Mouse (Mus musculus) heart, postnatal 36 days (tissue): Measurements from ENCODE around the gene Cnot2. TPM values are rescaled to one million over a fixed set of nuclear protein-coding genes. Genes with fewer than 3 reads are reported as not detected.

ENCODE experiments used
- DNase-seq, 2 experiments: peaks; one replicate each; pipeline ENCODE4 v3.0.0; 2021 to 2022
- intact Hi-C: fragments of 180-260 bp; cut with DNase I; formaldehyde crosslinking; loops from one replicate; pipeline ENCODE4 v1.15.1; 2025
- total RNA-seq, 2 experiments: library from RNA; stranded (reverse); gene quantifications; 2 replicates each; pipeline ENCODE4 v1.2.3; 2021

Gene Cnot2
- total RNA-seq, 2 experiments from 2014 or later = 37.3 to 41.9 TPM

- intact Hi-C loops = no loop called here
- DNase-seq = no peak
Measured at GRCm38 (mm10) chr10:116564828-116565602, 16.3 kb downstream of the Cnot2 start.

- DNase-seq = no peak
- intact Hi-C loops = no loop called here
Measured at GRCm38 (mm10) chr10:116562731-116563480, 18.4 kb downstream of the Cnot2 start.

GRCm38 (mm10) chr10:116562210-116562609 lies 19.1 kb downstream of the Cnot2 start:
- no peak for DNase-seq
- intact Hi-C loops = no loop called here

- no peak for DNase-seq
- intact Hi-C loops = no loop called here
Measured at GRCm38 (mm10) chr10:116559171-116559570, 22.1 kb downstream of the Cnot2 start.

GRCm38 (mm10) chr10:116557166-116557565 lies 24.1 kb downstream of the Cnot2 start:
- intact Hi-C loops = no loop called here
- DNase-seq = no peak

- no peak for DNase-seq
- intact Hi-C loops = no loop called here
Measured at GRCm38 (mm10) chr10:116554434-116554833, 26.9 kb downstream of the Cnot2 start.

- no peak for DNase-seq
- intact Hi-C loops = no loop called here
Measured at GRCm38 (mm10) chr10:116547958-116548357, 33.4 kb downstream of the Cnot2 start.

GRCm38 (mm10) chr10:116546177-116546576 lies 35.1 kb downstream of the Cnot2 start:
- DNase-seq = no peak
- intact Hi-C loops = no loop called here

- DNase-seq = no peak
- intact Hi-C loops = no loop called here
Measured at GRCm38 (mm10) chr10:116543061-116543460, 38.2 kb downstream of the Cnot2 start.

- no peak for DNase-seq
- intact Hi-C loops = no loop called here
Measured at GRCm38 (mm10) chr10:116540750-116541149, 40.6 kb downstream of the Cnot2 start.

GRCm38 (mm10) chr10:116537495-116537894 lies 43.8 kb downstream of the Cnot2 start:
- intact Hi-C loops = no loop called here

GRCm38 (mm10) chr10:116534278-116534677 lies 47.0 kb downstream of the Cnot2 start:
- no peak for DNase-seq
- intact Hi-C loops = loop anchor here (5.0 kb wide), 3 partner anchors 48 to 313 kb away; partner anchors contain the start of gene Cnot2

More at GRCm38 (mm10) chr10:116537495-116537894, 43.8 kb downstream of the Cnot2 start:
- DNase-seq = no peak

- intact Hi-C loops = loop anchor here (5.0 kb wide), 3 partner anchors 50 to 315 kb away; partner anchors contain the start of gene Cnot2
- no peak for DNase-seq
Measured at GRCm38 (mm10) chr10:116532561-116532960, 48.8 kb downstream of the Cnot2 start.

- intact Hi-C loops = loop anchor here (5.0 kb wide), 3 partner anchors 51 to 316 kb away; partner anchors contain the start of gene Cnot2
- no peak for DNase-seq
Measured at GRCm38 (mm10) chr10:116531063-116531462, 50.2 kb downstream of the Cnot2 start.

GRCm38 (mm10) chr10:116519588-116519987 lies 61.7 kb downstream of the Cnot2 start:
- no peak for DNase-seq
- intact Hi-C loops = no loop called here

- intact Hi-C loops = no loop called here
- DNase-seq = no peak
Measured at GRCm38 (mm10) chr10:116515590-116515989, 65.7 kb downstream of the Cnot2 start.

GRCm38 (mm10) chr10:116515158-116515557 lies 66.2 kb downstream of the Cnot2 start:
- intact Hi-C loops = no loop called here
- DNase-seq = no peak

- no peak for DNase-seq
- intact Hi-C loops = no loop called here
Measured at GRCm38 (mm10) chr10:116513254-116513635, 68.1 kb downstream of the Cnot2 start.

- intact Hi-C loops = no loop called here
Measured at GRCm38 (mm10) chr10:116512521-116513253, 68.6 kb downstream of the Cnot2 start.

GRCm38 (mm10) chr10:116505303-116506014 lies 75.9 kb downstream of the Cnot2 start:
- no peak for DNase-seq
- intact Hi-C loops = no loop called here

More at GRCm38 (mm10) chr10:116512521-116513253, 68.6 kb downstream of the Cnot2 start:
- DNase-seq = no peak
